Mouse (Mus musculus) MEL-GATA-1-ER (cell line): Measurements from ENCODE around the gene Pam.
"Not testable (repeated sequence)": the region's sequence is repeated elsewhere in the genome, so short reads cannot be mapped to it uniquely, and the experiment has no call there.

Source experiments
- DNase-seq: peaks from one replicate; pipeline ENCODE4 v3.0.0-alpha.2; 2012; ENCODE audit warnings: low read depth; ENCODE audit errors: extremely low read depth

The Pam gene

GRCm38 (mm10) chr1:97769904-97770753 lies 325.3 kb downstream of the Pam start, which contains the start of the genes Gin1 and Ppip5k2:
Gene Gin1, plus strand, starts transcription at chr1:97770172.
Gene Ppip5k2, minus strand, starts transcription at chr1:97770411.
- peak; percentile 96 for DNase-seq

DNA sequence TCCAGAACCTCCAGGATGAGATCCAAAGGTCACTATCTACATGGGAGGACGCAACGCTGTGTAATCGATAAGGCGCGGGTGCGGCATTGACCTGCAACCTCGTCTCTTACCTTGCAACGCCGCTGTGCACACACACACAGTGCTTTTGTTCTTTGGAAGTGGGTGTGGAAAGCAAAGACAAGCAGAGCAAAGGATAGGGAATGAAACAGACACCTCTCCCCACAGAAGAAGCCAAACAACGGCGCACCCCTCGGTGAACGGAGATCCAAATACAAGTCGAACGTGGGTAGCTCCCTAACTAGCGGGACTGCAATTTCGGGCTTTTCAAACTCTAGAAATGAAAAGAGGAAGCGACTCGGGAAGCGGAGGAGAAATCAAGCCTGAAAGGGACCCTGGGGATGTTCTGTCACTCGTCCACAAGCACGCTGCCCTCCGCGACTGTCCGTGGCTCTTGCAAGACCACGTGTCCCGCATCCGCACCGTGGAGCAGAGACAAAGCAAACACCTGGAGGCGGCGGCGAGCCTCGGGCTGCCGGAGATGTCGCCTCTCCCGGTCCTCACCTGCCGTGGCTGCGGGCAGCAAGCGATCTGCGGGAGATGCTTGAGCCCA lies 326.0 kb downstream of the Pam start:
- DNase-seq: peak; percentile 84

GRCm38 (mm10) chr1:97768906-97769293 lies 326.5 kb downstream of the Pam start:
- DNase-seq: no peak

DNA sequence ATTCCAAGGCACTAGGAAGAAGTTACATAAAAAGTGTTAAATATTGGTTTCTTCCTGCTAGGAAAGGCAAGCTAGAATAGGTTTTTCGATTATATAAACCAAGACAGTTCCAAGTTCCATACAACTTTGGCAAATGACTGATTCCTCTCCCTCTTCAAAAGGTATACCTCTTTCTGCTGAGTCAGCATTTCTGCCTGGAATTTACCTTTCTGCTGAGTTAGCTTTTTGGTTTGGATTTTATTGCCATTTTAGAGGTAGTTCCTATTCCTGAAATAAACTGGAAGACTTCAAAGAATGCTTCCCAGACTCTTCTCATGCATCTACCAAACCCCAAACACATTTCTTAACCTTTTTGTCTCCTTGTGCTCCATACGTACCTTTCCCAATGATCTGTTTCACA lies 327.4 kb downstream of the Pam start:
- DNase-seq: no peak

GRCm38 (mm10) chr1:97765712-97766111 lies 329.7 kb downstream of the Pam start:
- not testable (repeated sequence) for DNase-seq

GRCm38 (mm10) chr1:97761477-97761876 lies 334.0 kb downstream of the Pam start:
- no peak for DNase-seq

DNA sequence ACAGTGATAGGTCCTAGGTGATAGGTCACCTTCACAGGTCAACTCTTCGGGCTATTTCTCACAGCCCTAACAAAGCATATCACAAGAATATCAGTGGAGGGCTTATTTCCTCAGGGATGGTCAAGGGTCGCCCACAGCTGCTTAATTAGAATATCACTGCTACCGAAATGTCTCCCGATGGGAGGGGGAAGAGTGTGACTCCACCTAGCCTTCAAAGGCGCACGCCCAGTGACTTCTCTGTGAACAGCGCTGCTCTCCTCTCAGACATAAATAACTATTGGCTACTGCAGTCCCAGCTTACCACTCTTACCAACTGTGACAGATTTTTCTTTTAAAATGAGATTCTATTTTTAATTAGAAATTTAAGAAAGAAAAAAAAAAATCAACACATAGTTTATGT lies 334.8 kb downstream of the Pam start:
- DNase-seq: no peak

- DNase-seq: no peak
These were observed 335.6 kb downstream of the Pam start for GRCm38 (mm10) chr1:97759841-97760240.

DNA sequence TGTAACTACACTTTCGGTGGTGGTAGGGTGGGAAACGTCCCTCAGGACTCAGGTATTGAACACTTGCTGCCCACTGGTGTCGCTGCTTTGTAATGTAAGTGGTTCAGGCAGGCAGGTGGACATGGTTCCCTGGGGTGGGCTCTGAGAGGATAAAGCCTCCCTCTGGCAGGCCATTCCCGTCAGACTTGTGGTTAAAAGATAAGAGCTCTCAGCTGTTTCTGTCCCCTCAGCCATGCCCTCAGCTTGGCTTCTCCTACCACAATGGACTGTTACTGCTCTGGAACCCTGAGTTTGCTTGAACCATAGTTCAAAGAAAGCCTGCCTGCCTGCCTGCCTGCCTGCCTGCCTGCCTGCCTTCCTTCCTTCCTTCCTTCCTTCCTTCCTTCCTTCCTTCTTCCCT lies 341.1 kb downstream of the Pam start:
- no peak for DNase-seq

DNA sequence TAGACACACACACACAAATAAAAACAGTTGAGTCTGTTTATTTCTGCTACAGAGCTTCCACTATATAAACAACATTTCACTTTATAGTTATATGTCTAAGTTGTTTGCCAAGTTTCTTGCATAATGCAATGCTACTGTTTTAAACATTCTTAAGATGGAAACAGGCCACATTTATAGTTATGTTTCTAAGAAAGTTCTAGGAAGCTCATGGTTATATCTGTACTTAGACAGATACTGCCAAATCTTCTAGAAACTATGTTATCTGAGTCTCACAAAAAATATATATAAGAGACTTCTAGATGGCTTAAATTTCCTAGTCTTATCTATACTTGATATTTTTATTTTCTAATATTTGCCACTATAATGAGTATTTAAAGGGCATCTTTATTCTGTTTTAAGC lies 342.2 kb downstream of the Pam start:
- no peak for DNase-seq

- DNase-seq: no peak
These were observed 347.3 kb downstream of the Pam start for GRCm38 (mm10) chr1:97748163-97748562.

GRCm38 (mm10) chr1:97746261-97746660 lies 349.2 kb downstream of the Pam start:
- no peak for DNase-seq

GRCm38 (mm10) chr1:97745712-97746111 lies 349.7 kb downstream of the Pam start:
- no peak for DNase-seq
